Mouse (Mus musculus): ENCODE data around the gene Rnf220.

Rnf220 gene

GRCm38 (mm10) chr4:117341282-117341681, 155.6 kb downstream of the Rnf220 start:
- DNase-seq (ENCODE audit: low spot score): no peak

- no peak for DNase-seq (ENCODE audit: low spot score)
Observed at GRCm38 (mm10) chr4:117339796-117340195, 157.1 kb downstream of the Rnf220 start.

- DNase-seq (ENCODE audit: low spot score): no peak
Observed at GRCm38 (mm10) chr4:117330836-117331475, 165.9 kb downstream of the Rnf220 start.

- no peak for DNase-seq (ENCODE audit: low spot score)
Observed at GRCm38 (mm10) chr4:117330132-117330531, 166.7 kb downstream of the Rnf220 start.

DNA sequence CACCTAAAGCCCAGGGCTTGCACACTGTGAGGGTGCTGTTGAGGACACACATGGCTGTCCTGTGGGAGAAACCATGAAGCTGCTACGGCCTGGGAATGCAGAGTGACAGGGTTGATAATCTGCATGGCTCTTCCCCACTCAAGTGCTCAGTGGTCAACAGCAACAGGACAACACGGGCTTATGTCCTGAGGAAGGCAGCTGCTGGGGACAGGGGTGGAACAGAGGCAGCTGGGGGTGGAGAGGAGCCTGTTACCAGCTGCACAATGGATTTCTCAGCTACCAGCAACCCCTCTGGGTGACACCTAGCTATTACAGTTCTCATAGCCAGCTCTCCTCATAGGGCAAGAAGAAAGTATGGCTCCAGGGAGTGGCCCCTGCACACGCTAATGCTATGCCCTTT, 169.9 kb downstream of the Rnf220 start:
- no peak for DNase-seq (ENCODE audit: low spot score)

DNA sequence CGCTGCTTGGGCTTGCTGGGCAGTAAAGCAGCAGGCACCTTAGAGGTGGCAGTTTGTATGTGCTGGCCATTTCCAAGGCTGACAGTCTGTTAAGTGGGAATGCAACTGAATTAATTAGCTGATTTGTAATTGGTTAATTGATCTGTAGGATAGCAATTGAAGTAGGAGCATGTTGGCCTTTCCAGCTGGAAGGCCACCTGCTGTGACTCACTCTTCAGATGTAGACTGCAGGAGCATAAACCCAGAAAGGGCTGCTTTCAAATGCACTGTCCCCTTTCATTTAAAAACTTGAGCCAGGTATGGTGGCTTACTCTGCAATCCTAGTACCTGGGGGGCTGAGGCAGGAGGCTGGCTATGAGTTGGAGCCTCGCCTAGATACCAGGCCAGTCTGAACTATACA, 171.8 kb downstream of the Rnf220 start:
- DNase-seq (ENCODE audit: low spot score): no peak

GRCm38 (mm10) chr4:117323515-117324344, 173.1 kb downstream of the Rnf220 start:
- DNase-seq (ENCODE audit: low spot score): no peak

DNA sequence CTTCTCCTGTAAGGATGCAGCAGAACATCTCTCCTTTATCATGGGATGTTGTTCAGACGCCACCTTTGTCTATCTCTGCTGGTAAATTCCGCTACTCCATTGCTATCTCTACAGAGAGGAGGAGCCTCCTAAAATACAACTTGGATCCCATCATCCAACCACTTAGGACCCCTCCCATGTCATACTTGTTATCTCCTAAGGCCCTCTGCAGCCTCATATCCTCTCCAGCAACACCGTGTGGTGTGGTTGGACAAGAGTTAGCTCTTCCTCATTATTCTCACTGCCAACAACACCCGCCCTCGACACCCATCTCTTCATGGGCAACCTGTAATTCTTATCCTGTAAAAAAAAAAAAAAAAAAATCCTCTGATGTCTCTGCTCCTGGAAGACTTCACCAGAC, 175.8 kb downstream of the Rnf220 start:
- no peak for DNase-seq (ENCODE audit: low spot score)

- DNase-seq (ENCODE audit: low spot score): no peak
Observed at GRCm38 (mm10) chr4:117318508-117318907, 178.3 kb downstream of the Rnf220 start.

DNA sequence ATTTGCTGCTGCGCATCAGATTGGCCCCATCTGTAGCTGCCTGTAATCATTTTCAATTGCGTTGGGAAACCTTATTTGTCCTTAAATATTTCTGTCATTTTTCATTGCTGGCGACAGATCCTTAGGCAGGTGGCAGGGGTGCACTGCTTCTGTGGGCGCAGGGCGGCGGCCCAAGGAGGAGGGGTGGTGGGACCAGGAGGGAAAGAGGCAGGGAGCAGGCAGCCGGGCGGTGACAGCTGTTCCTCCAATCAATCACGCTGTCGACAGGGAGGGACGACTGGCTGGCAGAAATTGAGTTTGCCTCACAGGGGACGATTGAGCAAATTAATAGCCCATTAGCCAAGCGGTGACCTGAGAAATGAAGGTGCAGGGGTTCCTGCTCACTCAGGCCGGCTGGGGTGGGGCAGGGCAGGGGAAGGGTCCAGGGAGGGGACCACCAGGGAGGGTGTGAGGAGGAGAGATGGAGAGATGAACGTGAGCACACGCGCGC, 179.1 kb downstream of the Rnf220 start:
- DNase-seq (ENCODE audit: low spot score): no peak

DNA sequence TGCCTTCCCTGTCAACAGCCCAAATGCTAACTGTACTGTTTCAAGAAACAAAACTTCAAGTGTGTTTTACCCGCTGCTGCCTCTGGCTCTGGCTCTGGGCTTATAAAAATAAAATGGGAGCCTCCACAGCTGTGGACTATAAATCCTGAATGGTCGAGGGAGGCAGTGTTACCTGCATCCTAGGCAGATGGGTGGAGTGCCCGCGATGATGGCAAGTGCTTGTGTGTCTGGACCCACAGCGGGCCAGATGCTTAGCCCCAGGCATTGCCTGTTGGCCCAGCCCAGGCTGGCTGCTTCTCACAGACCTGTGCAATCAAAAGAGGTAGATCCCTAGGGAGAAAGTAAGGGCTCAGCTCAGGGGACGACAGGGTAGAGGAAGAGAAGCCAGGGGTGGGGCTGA, 180.1 kb downstream of the Rnf220 start:
- no peak for DNase-seq (ENCODE audit: low spot score)

- DNase-seq (ENCODE audit: low spot score): no peak
Observed at GRCm38 (mm10) chr4:117314849-117315500, 181.9 kb downstream of the Rnf220 start.

DNA sequence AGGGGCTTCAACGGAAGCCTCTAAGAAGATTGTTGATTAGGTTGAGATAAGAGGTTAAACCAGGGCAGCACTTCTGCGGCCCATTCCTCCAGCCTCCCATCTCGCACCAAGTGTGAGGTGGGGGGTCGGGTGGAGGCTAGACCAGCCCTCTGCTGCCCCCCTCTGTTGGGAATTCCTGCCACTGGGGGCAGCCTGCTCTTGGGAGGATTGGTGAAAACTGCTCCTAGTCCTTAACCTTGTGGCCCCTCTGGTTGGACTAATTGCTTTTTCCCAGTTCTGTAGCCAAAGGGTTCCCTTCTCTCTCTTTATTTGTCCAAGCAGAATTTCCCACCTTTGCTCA, 183.8 kb downstream of the Rnf220 start:
- DNase-seq (ENCODE audit: low spot score): no peak

DNA sequence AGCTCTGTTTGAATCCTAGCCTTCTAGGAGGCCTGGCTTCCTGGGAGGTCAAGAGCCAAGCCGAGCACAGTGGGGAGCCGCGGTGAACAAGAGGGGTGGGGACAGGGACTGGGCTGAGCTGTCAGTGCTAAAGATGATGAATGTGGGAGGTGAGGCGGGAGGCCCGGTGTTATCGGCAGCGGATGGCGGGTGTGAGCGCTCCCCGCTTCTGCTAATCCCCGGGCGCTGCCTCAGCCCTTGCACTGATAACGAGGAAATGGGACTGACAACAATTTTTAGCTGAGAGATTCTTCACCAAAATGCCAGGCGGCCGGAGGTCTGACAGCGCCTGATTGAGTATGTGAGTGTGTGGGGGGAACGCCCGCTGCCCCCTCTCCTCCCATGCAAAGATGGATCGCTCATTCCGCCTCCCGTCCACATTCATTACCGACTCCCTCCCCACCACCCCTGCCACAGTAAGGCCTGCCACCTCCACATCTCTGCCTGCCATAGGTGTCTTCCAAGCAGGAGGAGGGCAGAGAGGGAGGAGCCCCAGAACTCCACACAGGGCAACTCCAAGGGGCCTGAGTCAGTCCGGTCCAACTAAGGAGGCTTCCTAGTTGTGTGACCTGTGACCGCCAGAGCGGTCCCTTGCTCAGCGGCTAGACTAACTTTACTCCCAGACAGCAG, 184.3 kb downstream of the Rnf220 start:
- DNase-seq (ENCODE audit: low spot score): no peak

- DNase-seq (ENCODE audit: low spot score): no peak
Observed at GRCm38 (mm10) chr4:117311891-117312290, 185.0 kb downstream of the Rnf220 start.

DNA sequence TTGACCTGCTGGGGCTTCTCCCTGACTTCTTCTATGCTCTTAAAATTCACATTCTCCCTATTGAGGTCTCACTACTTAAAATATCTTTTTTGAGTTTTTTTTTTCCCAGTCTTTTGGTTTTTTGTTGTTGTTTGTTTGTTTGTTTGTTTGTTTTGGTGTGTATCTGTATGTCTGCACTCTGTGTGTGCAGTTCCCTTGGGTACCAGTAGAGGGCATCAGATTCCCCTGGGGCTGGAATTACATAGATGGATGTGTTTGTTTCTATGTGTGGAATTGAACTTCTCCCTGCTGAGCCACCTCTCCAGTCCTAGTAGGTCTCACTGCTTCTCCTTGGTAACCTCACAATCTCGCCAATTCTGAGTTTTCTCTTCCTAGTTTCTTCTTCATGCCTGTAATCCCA, 187.4 kb downstream of the Rnf220 start:
- no peak for DNase-seq (ENCODE audit: low spot score)

GRCm38 (mm10) chr4:117307270-117307669, 189.6 kb downstream of the Rnf220 start:
- no peak for DNase-seq (ENCODE audit: low spot score)

GRCm38 (mm10) chr4:117305461-117305860, 191.4 kb downstream of the Rnf220 start:
- no peak for DNase-seq (ENCODE audit: low spot score)

GRCm38 (mm10) chr4:117304239-117305025, 192.4 kb downstream of the Rnf220 start:
- no peak for DNase-seq (ENCODE audit: low spot score)

DNA sequence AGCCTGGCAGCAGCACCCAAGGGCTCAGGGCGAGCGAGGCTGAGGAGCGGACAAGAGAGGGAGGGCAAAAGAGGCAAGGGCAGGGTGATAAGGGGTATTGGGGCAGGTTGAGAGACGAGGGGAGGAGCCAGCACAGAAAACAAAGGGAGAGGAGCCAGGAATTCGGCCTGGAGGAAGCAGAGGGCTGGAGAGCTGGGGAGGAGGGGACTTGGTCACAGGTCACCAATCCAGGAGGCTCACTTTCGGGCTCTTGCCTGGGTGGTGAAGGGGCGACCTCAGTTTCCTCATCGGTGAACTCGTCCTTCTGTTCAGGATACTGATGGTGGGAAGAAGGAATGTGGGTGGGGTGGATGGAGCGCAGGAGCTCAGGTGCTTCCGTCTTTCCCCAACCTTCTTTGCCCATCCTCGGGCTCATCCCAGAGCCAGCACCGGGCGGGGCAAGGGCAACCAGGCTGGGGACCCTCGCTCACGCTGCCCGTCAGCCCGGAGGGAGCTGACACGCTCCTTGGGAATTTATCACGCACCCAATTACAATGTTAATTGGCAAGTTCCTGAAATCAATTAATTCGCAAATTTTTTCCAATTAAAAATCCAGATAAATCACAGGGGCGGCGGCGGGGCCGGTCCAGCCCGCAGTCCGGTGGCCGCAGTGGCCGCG, 193.1 kb downstream of the Rnf220 start:
- DNase-seq (ENCODE audit: low spot score): no peak

Data from left cerebral cortex, adult 11 months (tissue).